Mouse (Mus musculus) liver, adult 2 months (tissue): ENCODE measurements around the gene Ipo13. TPM values are rescaled to one million over a fixed set of nuclear protein-coding genes. Genes with fewer than 3 reads are reported as not detected.

Experiments
- DNase-seq: peaks from one replicate; pipeline ENCODE4 v3.0.0-alpha.2; 2011; ENCODE audit warnings: low read depth, low spot score; ENCODE audit errors: extremely low read depth
- H3K27ac ChIP-seq: fragments of 200-500 bp; replicated peaks from 2 replicates; pipeline ENCODE4 v1.5.1; 2012; ENCODE audit warnings: low read depth, mild to moderate bottlenecking, control low read depth, inconsistent platforms, low read length; ENCODE audit not compliant: insufficient read depth
- H3K27me3 ChIP-seq: fragments of 200-500 bp; 2 replicates; pipeline ENCODE4 v1.6.1; 2012; ENCODE audit warnings: mild to moderate bottlenecking, moderate library complexity, low read length, inconsistent platforms; ENCODE audit not compliant: control insufficient read depth, insufficient read depth
- H3K36me3 ChIP-seq: fragments of 200-500 bp; 2 replicates; pipeline ENCODE4 v1.6.1; 2012; ENCODE audit warnings: low read length, inconsistent platforms; ENCODE audit not compliant: control insufficient read depth, insufficient read depth
- H3K4me1 ChIP-seq: fragments of 200-500 bp; 2 replicates; pipeline ENCODE4 v1.6.1; 2011; ENCODE audit warnings: low read length; ENCODE audit not compliant: control insufficient read depth, insufficient read depth
- H3K4me3 ChIP-seq: fragments of 200-500 bp; 2 replicates; pipeline ENCODE4 v1.5.1; 2011; ENCODE audit warnings: low read depth, mild to moderate bottlenecking, control low read depth, low read length, moderate library complexity; ENCODE audit not compliant: insufficient read depth
- H3K79me2 ChIP-seq: fragments of 200-500 bp; 2 replicates; pipeline ENCODE4 v1.6.1; 2012; ENCODE audit warnings: inconsistent platforms, mild to moderate bottlenecking, low read length, moderate library complexity; ENCODE audit not compliant: control insufficient read depth, insufficient read depth
- H3K9ac ChIP-seq: fragments of 200-500 bp; 2 replicates; pipeline ENCODE4 v1.6.1; 2012; ENCODE audit warnings: low read depth, mild to moderate bottlenecking, control low read depth, inconsistent platforms, low read length
- CTCF ChIP-seq: fragments of 200-500 bp; IDR thresholded peaks from 2 replicates; pipeline ENCODE4 v1.5.1; 2011; ENCODE audit warnings: low read depth, low read length, control low read depth
- POLR2A ChIP-seq: fragments of 200-500 bp; IDR thresholded peaks from 2 replicates; pipeline ENCODE4 v1.6.1; 2011; ENCODE audit warnings: low read length, control low read depth; ENCODE audit not compliant: insufficient read depth; ENCODE audit errors: extremely low read depth
- WGBS: fragments of 180-500 bp; shearing (Covaris S2); methylation state at CpG from one replicate; pipeline ENCODE4 v1.1.7; 2018; 5-methylcytosine and 5-hydroxymethylcytosine counted together
- polyA plus RNA-seq: library from polyadenylated mRNA; depleted of rRNA; stranded (reverse); fragments of >200 nt; gene quantifications from 2 replicates; pipeline ENCODE4 v1.2.3, GENCODE M21; 2012
- total RNA-seq: library from RNA; depleted of rRNA; stranded (reverse); fragments of >200 nt; gene quantifications from 2 replicates; pipeline ENCODE4 v1.2.3, GENCODE M21; 2014

The Ipo13 gene
- total and polyA plus RNA-seq, 2 experiments: 3.5 to 23.5 TPM

DNA sequence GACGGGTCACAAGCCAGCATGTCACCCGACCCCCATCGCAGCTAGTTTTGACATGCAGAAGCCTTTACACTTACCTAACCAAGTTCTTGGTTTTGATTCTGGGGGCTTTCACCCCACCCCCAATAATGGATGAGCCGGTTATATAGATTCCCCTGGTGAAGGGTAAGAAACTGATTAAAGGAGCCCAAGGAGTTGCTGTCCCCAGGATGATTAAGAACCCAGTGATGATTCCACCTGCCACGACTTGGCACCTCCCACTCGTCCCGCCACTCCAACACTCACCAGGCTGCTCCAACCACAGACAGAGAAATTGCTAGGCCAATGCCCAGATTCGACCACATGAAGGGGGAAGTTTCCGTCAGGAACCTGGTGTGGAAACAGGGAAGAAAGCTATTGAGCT is 28.8 kb downstream of the Ipo13 start:
- Histone ChIP-seq H3K4me1 (peaks cover 10% of the 10 kb centered on the region), H3K79me2 (peaks cover 5% of the 10 kb centered on the region; the same call in 1 of the 2 replicates), H3K27me3 (no peaks in the 10 kb centered on the region), H3K4me3 (peak overlapping the region; percentile 86; the same call in 1 of the 2 replicates), H3K9ac (0 out of 2 replicates have a peak overlapping the region, but pooled peaks have one; percentile 96), H3K27ac (no peak overlapping the region), H3K36me3 (peaks cover 12% of the 10 kb centered on the region; the same call in 1 of the 2 replicates)
- TF ChIP-seq POLR2A: no peak
- no peak for TF ChIP-seq CTCF
- 84% methylated on average over 9 of the region's 9 CpGs for WGBS
- DNase-seq: no peak

DNA sequence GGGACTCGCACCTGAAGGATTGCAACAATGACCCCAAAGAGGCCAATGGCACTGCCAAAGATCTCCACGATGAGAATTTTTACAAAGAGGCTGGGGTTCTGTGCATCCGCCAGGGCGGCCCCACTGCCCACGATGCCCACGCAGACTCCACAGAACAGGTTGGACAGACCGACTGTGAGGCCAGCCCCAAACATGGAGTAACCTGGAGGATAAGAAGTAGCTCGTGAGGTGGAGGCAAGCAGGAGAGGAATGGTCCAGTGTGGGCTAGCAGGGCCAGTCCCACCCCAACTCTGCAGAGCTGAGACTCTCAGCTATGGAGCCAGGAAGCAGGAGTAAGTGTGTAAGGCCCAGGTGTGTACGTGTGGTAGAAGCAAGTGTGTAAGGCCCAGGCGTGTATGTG is 29.7 kb downstream of the Ipo13 start:
- WGBS: 97% methylated on average over 10 of the region's 10 CpGs

DNA sequence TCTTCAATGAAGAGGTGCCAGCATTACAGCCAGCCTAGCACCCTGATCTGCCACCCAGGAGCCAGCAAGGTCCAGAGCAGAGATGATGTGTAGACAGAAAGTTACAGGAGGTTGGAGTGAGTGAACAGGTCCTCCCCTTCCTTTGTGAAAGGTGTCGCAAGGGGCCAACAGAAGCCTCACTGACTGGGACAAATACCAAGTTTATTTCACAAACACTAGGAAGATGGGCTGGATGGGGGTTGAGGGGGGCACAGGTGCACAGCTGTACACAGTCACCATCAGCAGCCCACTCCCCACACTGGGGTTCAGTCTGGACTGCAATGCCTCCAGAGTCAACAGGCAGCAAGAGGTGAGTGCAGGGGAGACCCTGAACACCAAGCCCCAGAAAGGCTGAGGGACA is 30.7 kb downstream of the Ipo13 start:
- DNase-seq: no peak
- H3K79me2 ChIP-seq: peaks cover 5% of the 10 kb centered on the region; the same call in 1 of the 2 replicates
- H3K27me3 ChIP-seq: no peaks in the 10 kb centered on the region
- no peak for TF ChIP-seq CTCF
- TF ChIP-seq POLR2A: no peak
- peaks cover 12% of the 10 kb centered on the region; the same call in 1 of the 2 replicates for H3K36me3 ChIP-seq
- H3K9ac ChIP-seq: no peak overlapping the region
- peaks cover 10% of the 10 kb centered on the region for H3K4me1 ChIP-seq
- no peak overlapping the region for H3K4me3 ChIP-seq
- no peak overlapping the region for H3K27ac ChIP-seq
- 27% methylated on average over 1 of the region's 1 CpGs for WGBS

More for the DNA sequence above, 29.7 kb downstream of the Ipo13 start:
- TF ChIP-seq CTCF (no peak), POLR2A (no peak)
- H3K36me3 ChIP-seq: peaks cover 12% of the 10 kb centered on the region; the same call in 1 of the 2 replicates
- H3K4me3 ChIP-seq: no peak overlapping the region
- peaks cover 10% of the 10 kb centered on the region for H3K4me1 ChIP-seq
- no peak for DNase-seq
- no peak overlapping the region for H3K9ac ChIP-seq
- H3K27ac ChIP-seq: no peak overlapping the region
- peaks cover 5% of the 10 kb centered on the region; the same call in 1 of the 2 replicates for H3K79me2 ChIP-seq
- H3K27me3 ChIP-seq: no peaks in the 10 kb centered on the region

DNA sequence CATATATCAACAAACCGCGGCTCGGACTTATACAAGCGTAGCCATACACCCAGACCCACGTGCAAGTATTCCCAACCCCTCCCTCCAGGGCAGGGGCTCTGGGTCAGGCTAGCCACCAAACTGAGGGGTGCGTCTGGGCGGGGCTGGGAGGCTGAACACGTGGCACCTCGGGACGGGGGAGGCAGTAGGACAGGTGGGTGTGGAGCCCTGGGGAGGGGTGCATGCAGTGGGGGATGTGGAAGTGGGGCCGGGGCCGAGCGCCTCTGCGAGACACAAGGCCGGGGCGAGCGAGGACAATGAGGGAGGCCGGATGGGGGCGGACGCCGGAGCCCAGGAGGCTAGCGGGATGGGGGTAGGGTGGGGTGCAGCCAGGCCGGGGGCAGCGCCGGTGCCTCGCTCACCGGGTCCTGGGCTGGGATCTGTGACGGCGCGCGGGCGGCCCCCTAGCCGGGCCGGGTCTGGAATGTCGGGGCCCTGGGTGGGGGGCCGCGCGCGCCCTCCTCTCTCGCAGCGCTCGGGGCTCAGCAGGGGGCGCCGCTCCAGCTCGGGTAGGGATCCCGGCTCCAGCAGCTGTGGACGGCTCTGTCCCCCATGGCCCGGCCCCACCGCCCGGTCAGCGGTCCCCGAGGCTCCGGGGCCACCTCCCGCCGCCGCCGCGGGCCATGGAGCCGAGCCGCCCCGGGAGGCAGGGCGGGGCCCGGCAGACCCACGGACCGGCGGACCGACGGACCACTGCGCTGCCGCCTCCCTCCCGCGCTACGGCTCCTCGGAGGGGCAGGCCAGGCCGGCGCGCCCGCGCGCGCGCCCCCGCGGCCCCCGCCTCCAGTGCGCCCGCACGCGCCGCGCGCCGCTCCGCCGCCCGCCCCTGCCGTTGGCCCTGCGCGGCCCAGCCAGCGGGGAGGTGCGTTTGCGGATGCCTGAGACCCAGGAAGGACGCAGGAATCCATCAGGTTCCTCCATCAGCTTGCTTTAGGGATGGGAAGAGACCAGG is 31.8 kb downstream of the Ipo13 start, which contains the start of gene B4galt2:
TSS of gene B4galt2 (minus strand) at position 787 of the 991 bp plus-strand sequence.
- Histone ChIP-seq H3K27ac (no peak within 1 kb of the TSS), H3K36me3 (peaks cover 12% of the 10 kb centered on the region; the same call in 1 of the 2 replicates), H3K9ac (peak within 1 kb of the TSS; percentile 62), H3K27me3 (no peaks in the 10 kb centered on the region), H3K79me2 (peaks cover 5% of the 10 kb centered on the region; the same call in 1 of the 2 replicates), H3K4me1 (peaks cover 10% of the 10 kb centered on the region), H3K4me3 (peak within 1 kb of the TSS; percentile 47)
- 8% methylated on average over 84 of the region's 103 CpGs for WGBS
- no peak for DNase-seq
- no peak for TF ChIP-seq POLR2A
- no peak for TF ChIP-seq CTCF

DNA sequence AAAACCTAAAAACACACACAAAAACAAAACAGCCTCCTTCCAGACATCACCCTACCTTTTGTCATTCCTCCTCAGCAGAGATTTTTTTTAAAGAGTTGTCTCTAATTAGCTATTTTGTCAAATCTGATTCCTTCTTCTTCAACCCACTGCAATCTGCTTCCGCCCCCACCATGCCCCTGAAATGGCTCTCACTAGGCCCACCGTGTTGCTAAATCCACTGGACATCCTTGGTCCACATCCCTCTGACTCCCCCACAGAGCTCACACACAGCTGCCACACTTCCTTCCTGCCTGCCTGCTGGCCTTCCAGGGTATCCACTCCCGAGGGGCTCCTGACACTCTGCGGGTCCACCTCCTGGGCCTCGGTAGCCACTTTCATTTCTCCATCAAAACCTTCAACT is 36.1 kb downstream of the Ipo13 start:
- no peak for DNase-seq
- Histone ChIP-seq H3K27me3 (no peaks in the 10 kb centered on the region), H3K4me3 (no peak overlapping the region), H3K36me3 (no peaks in the 10 kb centered on the region), H3K79me2 (no peaks in the 10 kb centered on the region), H3K9ac (no peak overlapping the region), H3K27ac (no peak overlapping the region), H3K4me1 (peaks cover 3% of the 10 kb centered on the region)
- TF ChIP-seq POLR2A (no peak), CTCF (no peak)
- WGBS: 78% methylated on average over 5 of the region's 5 CpGs
